Mouse (Mus musculus): Measurements from ENCODE around the gene St6galnac3. TPM values are rescaled to one million over a fixed set of nuclear protein-coding genes. Genes with fewer than 3 reads are reported as not detected.

The St6galnac3 gene
- polyA plus RNA-seq, 1 experiment, result not detected

DNA sequence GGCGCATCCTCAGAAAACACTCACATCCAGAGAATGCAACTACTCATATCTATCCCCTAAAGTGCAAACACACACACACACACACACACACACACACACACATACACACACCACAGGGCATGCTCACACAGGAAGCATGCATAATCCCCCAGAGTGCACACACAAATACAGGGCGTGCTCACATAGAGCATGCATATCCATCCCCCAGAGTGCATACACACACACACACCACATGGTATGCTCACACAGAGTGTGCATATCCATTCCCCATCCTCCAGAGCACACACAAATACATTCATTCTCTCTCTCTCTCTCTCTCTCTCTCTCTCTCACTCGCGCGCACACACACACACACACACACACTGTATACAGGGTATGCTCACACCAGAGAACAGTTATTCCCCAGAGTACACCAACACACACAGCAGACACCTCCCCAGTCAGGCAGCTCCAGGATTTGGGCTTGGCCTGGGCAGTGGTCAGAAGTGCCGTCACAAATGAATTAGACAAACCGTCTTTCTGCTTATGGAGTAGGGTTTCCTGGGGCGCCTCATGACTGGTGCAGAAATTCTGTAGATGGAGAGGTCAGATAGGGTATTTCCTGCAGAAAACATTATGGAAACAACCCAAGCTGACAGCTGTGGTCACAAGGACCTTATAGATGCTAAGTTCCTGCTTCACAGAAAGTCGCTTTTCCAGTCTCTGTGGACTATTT, 5.6 kb downstream of the St6galnac3 start:
- no peak for TF ChIP-seq POLR2A (IDR thresholded peaks at IDR 0.05; ENCODE audit: borderline replicate concordance, low read depth, low read length)
- no peak for TF ChIP-seq CTCF (IDR thresholded peaks at IDR 0.05; ENCODE audit: low read depth, low read length)
- Histone ChIP-seq H3K4me1 (ENCODE audit: control insufficient read depth, insufficient read depth, low read length) (no peaks in the 10 kb centered on the region), H3K27ac (ENCODE audit: insufficient read depth, low read depth, low read length) (no peak overlapping the region), H3K4me3 (ENCODE audit: insufficient read depth, low read length) (no peak overlapping the region)

DNA sequence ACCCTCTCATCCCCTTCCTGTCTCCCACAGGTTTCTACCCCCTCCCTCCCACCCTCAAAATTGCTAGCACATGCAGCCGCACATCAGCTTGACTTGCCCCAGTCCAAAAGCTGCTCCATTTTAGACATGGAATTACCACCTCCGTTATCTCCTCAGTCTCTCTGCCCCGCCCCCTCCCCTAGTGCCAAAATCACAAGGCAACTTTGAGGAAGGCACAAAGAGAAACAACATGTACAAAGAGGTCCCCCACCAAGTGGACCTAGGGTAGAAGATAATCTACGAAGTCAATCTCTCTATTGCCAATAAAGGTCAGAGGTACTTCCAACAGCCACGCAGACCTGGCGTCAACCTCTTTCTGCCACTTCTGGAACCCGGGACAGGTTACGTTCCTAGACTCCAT, 6.2 kb downstream of the St6galnac3 start:
- no peak overlapping the region for H3K4me3 ChIP-seq (ENCODE audit: insufficient read depth, low read length)
- no peak overlapping the region for H3K27ac ChIP-seq (ENCODE audit: insufficient read depth, low read depth, low read length)
- TF ChIP-seq POLR2A (IDR thresholded peaks at IDR 0.05; ENCODE audit: borderline replicate concordance, low read depth, low read length) (no peak), CTCF (IDR thresholded peaks at IDR 0.05; ENCODE audit: low read depth, low read length) (no peak)
- no peaks in the 10 kb centered on the region for H3K4me1 ChIP-seq (ENCODE audit: control insufficient read depth, insufficient read depth, low read length)

- TF ChIP-seq CTCF (IDR thresholded peaks at IDR 0.05; ENCODE audit: low read depth, low read length), result no peak
- no peak for TF ChIP-seq POLR2A (IDR thresholded peaks at IDR 0.05; ENCODE audit: borderline replicate concordance, low read depth, low read length)
- Histone ChIP-seq H3K27ac (ENCODE audit: insufficient read depth, low read depth, low read length) (no peak overlapping the region), H3K4me1 (ENCODE audit: control insufficient read depth, insufficient read depth, low read length) (no peaks in the 10 kb centered on the region), H3K4me3 (ENCODE audit: insufficient read depth, low read length) (no peak overlapping the region)
Observed at GRCm38 (mm10) chr3:153717742-153718141, 7.2 kb downstream of the St6galnac3 start.

- no peak for TF ChIP-seq CTCF (IDR thresholded peaks at IDR 0.05; ENCODE audit: low read depth, low read length)
- no peak for TF ChIP-seq POLR2A (IDR thresholded peaks at IDR 0.05; ENCODE audit: borderline replicate concordance, low read depth, low read length)
- Histone ChIP-seq H3K4me1 (ENCODE audit: control insufficient read depth, insufficient read depth, low read length) (no peaks in the 10 kb centered on the region), H3K27ac (ENCODE audit: insufficient read depth, low read depth, low read length) (no peak overlapping the region), H3K4me3 (ENCODE audit: insufficient read depth, low read length) (no peak overlapping the region)
Observed at GRCm38 (mm10) chr3:153715646-153716045, 9.3 kb downstream of the St6galnac3 start.

DNA sequence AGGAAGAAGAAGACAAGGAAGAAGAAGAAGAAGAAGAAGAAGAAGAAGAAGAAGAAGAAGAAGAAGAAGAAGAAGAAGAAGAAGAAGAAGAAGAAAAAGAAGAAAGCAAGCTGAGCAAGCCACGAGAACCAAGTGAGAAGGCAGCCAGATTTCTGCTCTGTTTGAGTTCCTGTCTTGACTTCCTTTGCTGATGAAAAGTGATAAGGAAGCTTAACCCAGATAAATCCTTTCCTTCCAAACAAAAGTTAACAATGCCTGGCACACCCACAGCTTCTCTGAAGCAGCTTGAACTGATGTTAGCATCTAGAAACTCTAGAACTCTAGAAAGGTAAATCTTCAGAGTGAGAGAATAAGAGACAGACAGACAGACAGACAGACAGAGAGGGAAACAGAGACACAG, 14.4 kb downstream of the St6galnac3 start:
- H3K27ac ChIP-seq (ENCODE audit: insufficient read depth, low read depth, low read length), result no peak overlapping the region
- H3K4me1 ChIP-seq (ENCODE audit: control insufficient read depth, insufficient read depth, low read length), result no peaks in the 10 kb centered on the region
- no peak overlapping the region for H3K4me3 ChIP-seq (ENCODE audit: insufficient read depth, low read length)
- TF ChIP-seq POLR2A (IDR thresholded peaks at IDR 0.05; ENCODE audit: borderline replicate concordance, low read depth, low read length), result no peak
- no peak for TF ChIP-seq CTCF (IDR thresholded peaks at IDR 0.05; ENCODE audit: low read depth, low read length)

DNA sequence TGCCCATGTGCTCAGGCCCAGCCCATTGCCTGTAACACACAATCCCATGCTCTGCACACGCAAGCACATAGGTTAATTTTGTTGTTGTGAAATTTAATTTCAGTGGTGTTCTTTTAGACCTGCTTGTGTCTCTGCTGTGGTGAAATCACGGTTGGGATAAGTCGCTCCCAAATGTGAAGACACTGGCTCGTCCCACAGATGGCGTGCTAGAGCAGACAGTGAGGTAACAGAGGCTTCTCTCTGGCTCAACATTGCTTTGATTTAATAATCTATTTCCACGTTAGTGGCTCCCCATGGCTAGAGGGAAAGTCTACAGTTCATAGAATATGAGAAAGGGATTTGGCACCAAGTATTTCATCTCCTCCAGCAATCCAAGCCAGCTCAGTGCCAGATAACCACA, 17.3 kb downstream of the St6galnac3 start:
- no peak overlapping the region for H3K4me3 ChIP-seq (ENCODE audit: insufficient read depth, low read length)
- H3K4me1 ChIP-seq (ENCODE audit: control insufficient read depth, insufficient read depth, low read length), result no peaks in the 10 kb centered on the region
- no peak overlapping the region for H3K27ac ChIP-seq (ENCODE audit: insufficient read depth, low read depth, low read length)
- TF ChIP-seq POLR2A (IDR thresholded peaks at IDR 0.05; ENCODE audit: borderline replicate concordance, low read depth, low read length), result no peak

DNA sequence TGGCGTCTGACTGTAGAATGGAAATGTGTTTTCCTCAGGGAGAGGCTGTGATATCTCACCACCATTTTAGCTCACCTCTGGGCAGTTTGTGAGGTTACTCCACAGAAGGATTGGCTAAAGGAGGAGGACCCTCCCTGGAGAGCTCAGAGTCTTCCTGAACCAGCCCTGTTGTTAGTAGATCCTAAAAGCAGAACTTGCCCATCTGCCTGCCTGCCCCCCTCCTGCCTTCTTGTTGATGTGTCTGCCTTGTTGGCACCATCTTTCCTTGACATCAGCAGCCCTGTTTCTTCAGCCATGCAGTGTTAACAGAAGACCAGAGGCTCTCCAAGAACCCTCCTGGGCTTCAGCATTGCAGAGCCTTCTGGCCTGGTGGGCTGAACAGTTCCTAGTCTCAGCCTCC, 18.1 kb downstream of the St6galnac3 start:
- Histone ChIP-seq H3K27ac (ENCODE audit: insufficient read depth, low read depth, low read length) (no peak overlapping the region), H3K4me1 (ENCODE audit: control insufficient read depth, insufficient read depth, low read length) (no peaks in the 10 kb centered on the region), H3K4me3 (ENCODE audit: insufficient read depth, low read length) (no peak overlapping the region)
- no peak for TF ChIP-seq POLR2A (IDR thresholded peaks at IDR 0.05; ENCODE audit: borderline replicate concordance, low read depth, low read length)
- TF ChIP-seq CTCF (IDR thresholded peaks at IDR 0.05; ENCODE audit: low read depth, low read length), result no peak

DNA sequence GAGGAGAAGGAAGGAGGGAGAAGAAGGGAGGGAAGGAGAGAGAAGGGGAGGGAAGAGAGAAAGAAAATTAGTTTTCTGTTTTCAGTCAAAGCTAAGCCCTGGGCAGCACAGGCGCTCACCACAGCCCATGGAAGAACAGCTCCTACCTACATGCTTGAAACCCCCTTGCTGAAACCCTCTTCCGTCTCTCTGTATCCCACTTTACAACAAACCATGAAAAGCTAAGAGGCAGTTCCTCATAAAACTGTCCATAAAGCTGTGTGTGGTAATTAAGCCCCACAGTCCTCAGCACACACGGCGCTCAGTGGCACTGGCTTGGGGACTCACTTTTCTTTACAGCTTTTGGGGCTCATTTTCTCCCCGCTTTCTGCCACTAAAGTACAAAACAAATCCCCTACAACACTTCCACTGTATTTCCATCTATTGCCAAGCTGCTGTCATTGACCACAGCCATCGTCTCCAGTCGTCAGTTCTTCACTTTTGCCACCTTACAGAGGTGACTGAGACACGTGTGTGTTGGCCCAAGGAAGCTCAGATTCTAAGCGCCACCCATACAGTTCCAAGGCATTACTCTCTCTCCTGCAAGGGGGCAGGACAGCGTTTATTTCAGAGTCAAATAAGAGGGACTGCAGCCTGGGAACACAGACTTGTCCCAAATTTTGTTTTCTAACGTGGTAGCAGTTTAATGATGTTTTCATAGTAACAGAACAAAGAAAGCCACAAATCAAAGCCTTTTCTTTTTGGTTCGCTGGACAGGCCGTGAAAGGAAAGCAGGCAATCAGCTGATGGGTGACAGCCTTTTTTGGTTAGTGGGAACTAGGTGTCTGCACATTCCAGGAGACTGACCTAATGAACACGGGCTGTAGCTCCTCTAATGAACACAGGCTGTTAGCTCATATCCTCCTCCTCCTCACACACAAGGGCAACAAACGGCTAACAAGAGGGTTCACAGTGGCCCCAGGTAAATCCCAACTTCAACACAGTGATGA, 22.9 kb downstream of the St6galnac3 start:
- no peak overlapping the region for H3K4me3 ChIP-seq (ENCODE audit: insufficient read depth, low read length)
- no peaks in the 10 kb centered on the region for H3K4me1 ChIP-seq (ENCODE audit: control insufficient read depth, insufficient read depth, low read length)
- TF ChIP-seq POLR2A (IDR thresholded peaks at IDR 0.05; ENCODE audit: borderline replicate concordance, low read depth, low read length) (no peak), CTCF (IDR thresholded peaks at IDR 0.05; ENCODE audit: low read depth, low read length) (no peak)
- H3K27ac ChIP-seq (ENCODE audit: insufficient read depth, low read depth, low read length), result no peak overlapping the region

DNA sequence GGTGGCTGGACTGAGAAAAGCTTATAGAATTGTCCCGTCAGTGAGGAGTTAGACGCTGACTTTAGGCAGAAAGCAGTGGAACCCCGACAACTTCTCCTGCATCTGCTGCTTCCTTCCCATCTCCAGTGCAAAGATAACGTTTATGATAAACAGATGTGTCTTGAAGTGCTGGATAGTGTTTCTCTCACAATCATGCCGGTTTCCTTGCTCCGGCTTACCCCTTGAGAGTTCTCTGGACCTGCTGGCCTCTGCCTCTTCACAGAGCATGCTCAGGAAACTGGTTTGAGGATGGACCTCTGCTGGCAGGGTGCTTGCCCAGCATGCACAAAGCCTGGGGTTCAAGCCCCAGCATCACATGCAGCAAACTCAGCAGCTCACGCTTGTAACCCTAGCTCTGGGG, 23.8 kb downstream of the St6galnac3 start:
- H3K4me3 ChIP-seq (ENCODE audit: insufficient read depth, low read length), result no peak overlapping the region
- no peak overlapping the region for H3K27ac ChIP-seq (ENCODE audit: insufficient read depth, low read depth, low read length)
- H3K4me1 ChIP-seq (ENCODE audit: control insufficient read depth, insufficient read depth, low read length), result no peaks in the 10 kb centered on the region
- TF ChIP-seq CTCF (IDR thresholded peaks at IDR 0.05; ENCODE audit: low read depth, low read length) (no peak), POLR2A (IDR thresholded peaks at IDR 0.05; ENCODE audit: borderline replicate concordance, low read depth, low read length) (no peak)

DNA sequence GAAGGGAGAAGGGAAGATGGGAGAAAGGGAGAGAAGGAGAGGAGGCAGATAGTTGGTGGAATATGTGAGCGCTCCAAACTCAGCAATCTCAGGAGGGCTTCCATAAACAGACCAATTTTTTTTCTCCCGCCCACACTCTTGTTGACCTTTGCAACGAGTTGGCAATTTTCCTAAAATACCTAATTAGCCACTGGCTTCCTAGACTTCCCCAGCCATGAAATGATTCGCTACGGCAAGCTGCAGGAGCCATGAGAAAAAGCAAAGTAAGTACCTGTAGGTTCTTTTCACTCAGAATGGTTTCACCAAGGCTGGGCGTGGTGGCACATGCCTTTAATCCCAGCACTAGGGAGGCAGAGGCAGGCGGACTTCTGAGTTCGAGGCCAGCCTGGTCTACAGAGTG, 25.9 kb downstream of the St6galnac3 start:
- Histone ChIP-seq H3K4me3 (ENCODE audit: insufficient read depth, low read length) (no peak overlapping the region), H3K4me1 (ENCODE audit: control insufficient read depth, insufficient read depth, low read length) (no peaks in the 10 kb centered on the region), H3K27ac (ENCODE audit: insufficient read depth, low read depth, low read length) (no peak overlapping the region)
- TF ChIP-seq POLR2A (IDR thresholded peaks at IDR 0.05; ENCODE audit: borderline replicate concordance, low read depth, low read length) (no peak), CTCF (IDR thresholded peaks at IDR 0.05; ENCODE audit: low read depth, low read length) (no peak)
